Mouse (Mus musculus) adrenal gland, postnatal 4 days (tissue): ENCODE measurements at regions not wholly inside any gene's neighbourhood (a gene's known extent, or its start where the extent isn't known, plus 50 kb on each side); places are given as distances from the start of the nearest gene placed in this dataset.

Experiments
- DNase-seq, 2 experiments: peaks; one replicate each; pipeline ENCODE4 v3.0.0; 2021 to 2022; ENCODE audit warnings: low spot score in 2 of 2, mixed read lengths in 2 of 2

DNA sequence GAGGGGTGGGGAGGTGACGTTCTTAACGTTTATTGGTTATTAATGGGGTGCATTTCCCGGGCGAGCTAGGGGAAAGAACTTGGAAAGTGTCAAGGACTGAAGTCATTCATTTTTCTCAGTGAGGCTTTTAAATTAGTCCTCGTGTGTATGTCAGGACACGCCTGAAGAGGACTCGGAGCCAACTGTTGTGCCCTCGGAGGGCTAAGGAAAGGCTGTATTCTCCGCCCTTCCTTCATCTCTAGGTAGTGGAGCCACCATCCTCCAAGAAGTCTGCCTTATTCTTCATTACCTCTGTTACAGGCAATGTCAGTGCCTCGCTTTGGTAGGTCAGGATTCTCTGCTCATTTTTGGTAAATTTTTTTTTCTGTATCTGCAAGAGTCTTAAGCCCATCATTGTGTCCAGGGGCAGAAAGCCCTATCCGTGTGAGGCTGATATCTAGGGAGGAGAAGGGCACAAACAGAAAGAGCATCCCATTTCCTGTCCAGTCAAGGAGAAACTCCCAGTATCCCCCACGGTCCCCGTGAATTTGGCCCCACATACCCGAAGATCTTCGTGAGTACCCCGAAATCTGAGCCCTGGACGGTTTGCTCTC, 84.2 kb upstream of the Calm2 start:
- no peak for DNase-seq

- DNase-seq = no peak
Measured at GRCm38 (mm10) chr17:87531411-87532157, 84.8 kb upstream of the Calm2 start.

DNA sequence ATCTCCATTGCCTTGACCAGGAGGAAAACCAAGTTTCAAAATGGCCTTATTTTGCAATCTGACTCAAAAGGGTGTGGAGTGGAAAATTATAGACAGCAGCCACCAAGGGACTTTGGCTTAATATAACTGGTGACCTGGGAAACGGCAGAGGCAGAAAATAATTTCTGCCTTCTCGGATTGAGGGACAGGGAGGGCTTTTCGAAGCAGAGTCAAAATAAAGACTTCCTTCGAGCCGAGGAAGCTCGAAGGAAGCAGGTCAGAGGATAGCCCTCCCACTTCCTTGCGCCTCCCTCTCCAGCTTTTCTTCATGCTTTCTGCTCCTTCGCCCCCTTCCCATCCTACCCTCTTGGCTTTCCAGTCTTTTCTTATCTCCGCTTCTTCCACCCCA, 85.4 kb upstream of the Calm2 start:
- no peak for DNase-seq

DNA sequence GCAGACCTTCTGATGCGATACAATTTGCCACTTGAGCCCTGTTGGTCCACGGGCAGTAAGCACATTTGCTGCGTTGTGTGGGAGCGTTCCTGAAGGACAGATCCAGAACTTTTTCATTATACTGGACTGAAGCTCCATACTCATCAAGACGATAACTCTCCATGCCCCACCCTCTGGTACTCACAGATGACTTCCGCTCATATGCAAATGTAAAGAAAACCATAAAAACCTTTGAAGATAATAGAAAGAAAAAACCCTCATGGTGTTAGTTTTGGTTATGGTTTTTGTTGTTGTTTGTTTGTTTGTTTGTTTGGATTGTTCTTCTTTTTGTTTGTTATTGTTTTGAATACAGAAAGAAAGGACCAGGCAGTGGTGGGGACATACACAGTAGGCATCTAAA, 86.0 kb upstream of the Calm2 start:
- no peak for DNase-seq

GRCm38 (mm10) chr17:87549568-87549967, 86.2 kb upstream of the Epcam start:
- DNase-seq = no peak

- DNase-seq = no peak
Measured at GRCm38 (mm10) chr17:87550518-87551164, 85.1 kb upstream of the Epcam start.

GRCm38 (mm10) chr17:87554561-87554960, 81.2 kb upstream of the Epcam start:
- no peak for DNase-seq

DNA sequence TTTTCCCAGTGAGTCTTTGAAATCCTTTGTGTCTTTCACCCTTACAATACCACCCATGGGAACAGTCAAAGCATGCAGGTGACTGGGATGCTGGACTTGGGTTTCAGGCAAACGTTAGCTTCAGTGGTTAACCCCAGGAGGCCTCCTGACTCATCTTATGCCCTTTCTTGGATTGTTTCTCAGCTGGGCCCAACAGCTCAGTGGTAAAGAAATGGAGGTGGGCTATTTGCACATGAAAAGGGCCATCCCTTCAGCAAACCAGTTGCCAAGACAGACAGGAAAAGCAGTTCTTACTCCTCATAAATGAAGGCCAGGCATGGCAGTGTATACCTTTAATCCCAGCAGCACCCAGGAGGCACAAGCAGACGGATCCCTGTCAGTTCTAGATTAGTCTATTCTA, 77.4 kb upstream of the Epcam start:
- no peak for DNase-seq

DNA sequence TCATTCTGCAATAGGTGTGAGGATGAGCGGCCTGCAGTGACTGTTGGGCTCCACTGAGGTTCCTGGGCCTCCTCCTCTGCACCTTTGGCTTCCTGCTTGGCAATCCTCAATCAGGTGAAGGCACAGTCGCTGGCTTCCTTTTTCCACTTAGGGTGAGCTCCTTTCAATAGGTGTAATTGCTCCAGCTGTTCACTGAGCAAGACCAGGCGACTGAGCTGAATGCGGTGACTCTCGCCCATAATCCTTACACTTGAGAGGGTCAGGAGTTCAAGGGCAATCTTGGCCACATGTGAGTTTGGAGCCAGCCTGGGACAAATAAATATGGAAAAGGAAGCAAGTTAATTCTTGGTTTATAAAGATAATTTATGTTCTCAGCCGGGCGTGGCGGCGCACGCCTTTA, 76.1 kb upstream of the Epcam start:
- DNase-seq = no peak

GRCm38 (mm10) chr17:87560923-87561322, 74.9 kb upstream of the Epcam start:
- no peak for DNase-seq

DNA sequence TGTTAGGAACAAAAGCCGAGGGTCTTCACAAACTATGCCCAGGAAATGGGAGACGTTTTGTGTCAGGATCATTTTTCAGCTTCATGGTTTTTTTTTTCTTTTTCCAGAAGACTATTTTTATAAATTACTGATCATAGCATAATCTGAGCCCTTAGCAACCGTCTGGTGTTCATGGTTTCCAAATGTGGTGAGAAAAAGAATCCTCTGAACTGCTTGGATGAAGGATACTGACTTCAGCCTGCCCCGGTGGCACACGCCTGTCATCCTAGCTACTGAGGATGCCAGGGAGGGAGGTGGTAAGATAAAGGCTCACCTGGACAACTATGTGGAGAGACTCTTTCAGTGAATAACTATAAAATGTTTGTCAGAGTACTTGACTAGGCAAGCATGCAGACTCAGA, 72.4 kb upstream of the Epcam start:
- DNase-seq = no peak

- no peak for DNase-seq
Measured at GRCm38 (mm10) chr17:87565631-87566030, 70.1 kb upstream of the Epcam start.

DNA sequence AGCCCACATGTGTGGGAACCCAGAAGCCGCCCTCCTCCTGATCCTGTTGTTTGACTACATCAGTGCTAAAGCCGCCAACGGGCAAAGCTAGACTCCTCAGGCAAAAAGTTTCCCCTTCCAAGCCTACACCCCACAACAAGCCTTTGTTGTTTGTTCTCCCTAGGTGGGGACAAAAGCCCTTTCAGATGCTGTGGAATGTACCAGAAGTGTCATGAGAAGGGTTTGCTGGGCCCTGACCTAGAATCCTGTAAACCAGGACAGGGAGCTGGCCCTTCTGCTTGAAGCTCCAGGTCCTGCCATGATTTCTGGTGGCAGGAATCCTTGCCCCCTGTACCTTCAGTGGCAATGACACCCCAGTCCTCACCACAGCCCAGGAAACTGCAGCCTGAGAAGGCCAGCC, 69.5 kb upstream of the Epcam start:
- DNase-seq = no peak

- DNase-seq = no peak
Measured at GRCm38 (mm10) chr17:87566996-87567395, 68.8 kb upstream of the Epcam start.

- no peak for DNase-seq
Measured at GRCm38 (mm10) chr17:87567475-87567874, 68.3 kb upstream of the Epcam start.

GRCm38 (mm10) chr17:87569981-87570380, 65.8 kb upstream of the Epcam start:
- no peak for DNase-seq

- DNase-seq = no peak
Measured at GRCm38 (mm10) chr17:87570676-87571344, 65.0 kb upstream of the Epcam start.

DNA sequence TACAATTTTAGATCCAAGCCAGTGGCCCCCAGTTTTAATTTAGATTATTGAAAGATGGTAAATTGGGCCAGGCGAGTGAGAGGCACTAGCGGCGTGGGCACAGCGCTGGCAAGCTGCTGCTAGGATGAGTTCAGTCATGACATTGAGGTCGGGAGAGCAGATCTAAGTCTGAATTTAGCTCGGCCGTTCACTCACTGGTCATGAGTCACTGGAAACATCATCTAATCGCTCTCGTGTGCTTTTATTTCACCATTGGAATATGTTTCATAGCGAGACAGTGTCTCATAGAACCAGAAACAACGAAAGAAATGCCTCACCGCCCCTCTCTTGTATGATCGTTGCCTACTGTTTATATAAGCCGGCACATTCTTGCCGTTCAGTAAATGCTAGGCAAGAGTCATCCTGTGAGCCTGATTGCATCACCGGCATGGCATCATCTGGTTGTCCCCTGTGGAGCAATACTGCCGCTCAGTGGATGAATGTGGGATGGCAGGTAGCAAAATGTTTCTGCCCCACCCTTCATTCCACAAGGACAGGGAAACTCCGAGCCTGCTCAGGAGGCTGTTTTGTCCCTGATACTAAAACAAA, 64.3 kb upstream of the Epcam start:
- peak; percentile 78 to 84 for DNase-seq

DNA sequence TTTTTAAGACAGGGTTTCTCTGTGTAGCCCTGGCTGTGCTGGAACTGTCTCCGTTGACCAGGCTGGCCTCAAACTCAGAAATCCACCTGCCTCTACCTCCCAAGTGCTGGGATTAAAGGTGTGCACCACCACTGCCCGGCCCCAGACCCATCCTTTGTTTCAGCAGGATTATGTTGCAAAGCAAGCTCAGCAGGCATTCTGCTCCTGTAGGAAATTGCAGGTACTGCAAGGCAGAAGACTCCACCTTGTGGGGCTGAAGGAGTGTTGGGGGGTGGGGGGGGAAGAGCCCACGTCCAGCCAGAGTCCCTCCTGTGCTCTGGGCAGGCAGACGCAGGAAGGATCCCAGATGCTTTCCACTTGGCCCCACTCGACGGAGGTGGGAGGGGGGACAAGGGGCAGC, 52.2 kb upstream of the Epcam start:
- no peak for DNase-seq

- no peak for DNase-seq
Measured at GRCm38 (mm10) chr17:87585355-87585754, 50.4 kb upstream of the Epcam start.
